Mouse (Mus musculus) heart, embryonic 10.5 days (tissue): ENCODE data around the gene Gm38394. TPM values are rescaled to one million over a fixed set of nuclear protein-coding genes. Genes with fewer than 3 reads are reported as not detected.
"Not testable (repeated sequence)": the region's sequence is repeated elsewhere in the genome, so short reads cannot be mapped to it uniquely, and the experiment has no call there.

Experiments
- DNase-seq: peaks from one replicate; pipeline ENCODE4 v3.0.0-alpha.2; 2017; ENCODE audit warnings: low spot score
- H3K27ac ChIP-seq: fragments of 300-500 bp; sonication (generic); 2 replicates; pipeline ENCODE4 v1.5.1; 2016; ENCODE audit warnings: mild to moderate bottlenecking
- H3K27me3 ChIP-seq: fragments of 300-500 bp; sonication (generic); 2 replicates; pipeline ENCODE4 v1.6.1; 2016; ENCODE audit warnings: mild to moderate bottlenecking; ENCODE audit not compliant: poor library complexity, insufficient read depth, severe bottlenecking
- H3K36me3 ChIP-seq: fragments of 300-500 bp; sonication (generic); 2 replicates; pipeline ENCODE4 v1.6.1; 2016; ENCODE audit warnings: mild to moderate bottlenecking, moderate library complexity
- H3K4me1 ChIP-seq: fragments of 300-500 bp; sonication (generic); 2 replicates; pipeline ENCODE4 v1.6.1; 2016; ENCODE audit warnings: mild to moderate bottlenecking
- H3K4me3 ChIP-seq: fragments of 300-500 bp; sonication (generic); 2 replicates; pipeline ENCODE4 v1.5.1; 2016; ENCODE audit warnings: mild to moderate bottlenecking, moderate library complexity
- H3K9me3 ChIP-seq: fragments of 300-500 bp; sonication (generic); 2 replicates; pipeline ENCODE4 v1.6.1; 2016; ENCODE audit warnings: mild to moderate bottlenecking, moderate library complexity
- WGBS: fragments of 180-500 bp; shearing (Covaris S2); methylation state at CpG from one replicate; pipeline ENCODE4 v1.1.7; 2016; 5-methylcytosine and 5-hydroxymethylcytosine counted together
- polyA plus RNA-seq: library from polyadenylated mRNA; unstranded; fragments of >200 nt; fragmentation: Nextera tagmentation; extraction: Ambion mirVana; gene quantifications from 2 replicates; pipeline ENCODE4 v1.2.1, GENCODE M21; 2016

Gene Gm38394
- polyA plus RNA-seq, 1 experiment from 2014 or later: 4.5 TPM

GRCm38 (mm10) chr1:133685749-133686519 is 24.8 kb upstream of the Gm38394 start:
- 83% methylated on average over 10 of the region's 10 CpGs for WGBS
- peaks cover 7% of the 10 kb centered on the region; the same call in 1 of the 2 replicates for H3K4me1 ChIP-seq
- H3K27ac ChIP-seq: no peak overlapping the region
- no peaks in the 10 kb centered on the region for H3K27me3 ChIP-seq
- H3K4me3 ChIP-seq: no peak overlapping the region
- DNase-seq: no peak
- no peaks in the 10 kb centered on the region for H3K9me3 ChIP-seq
- H3K36me3 ChIP-seq: no peaks in the 10 kb centered on the region

GRCm38 (mm10) chr1:133671801-133672200 is 10.7 kb upstream of the Gm38394 start:
- H3K4me1 ChIP-seq: no peaks in the 10 kb centered on the region
- no peaks in the 10 kb centered on the region for H3K36me3 ChIP-seq
- 56% methylated on average over 3 of the region's 3 CpGs for WGBS
- no peaks in the 10 kb centered on the region for H3K9me3 ChIP-seq
- H3K4me3 ChIP-seq: no peak overlapping the region
- no peak for DNase-seq
- H3K27me3 ChIP-seq: no peaks in the 10 kb centered on the region
- H3K27ac ChIP-seq: no peak overlapping the region

- 76% methylated on average over 3 of the region's 3 CpGs for WGBS
- no peaks in the 10 kb centered on the region for H3K36me3 ChIP-seq
Measured at GRCm38 (mm10) chr1:133671266-133671665, 10.1 kb upstream of the Gm38394 start.

GRCm38 (mm10) chr1:133670776-133671175 is 9.7 kb upstream of the Gm38394 start:
- Histone ChIP-seq H3K4me1 (no peaks in the 10 kb centered on the region), H3K4me3 (no peak overlapping the region), H3K27me3 (no peaks in the 10 kb centered on the region), H3K9me3 (no peaks in the 10 kb centered on the region), H3K36me3 (no peaks in the 10 kb centered on the region), H3K27ac (no peak overlapping the region)
- WGBS: 72% methylated on average over 6 of the region's 6 CpGs
- DNase-seq: no peak

More at GRCm38 (mm10) chr1:133671266-133671665, 10.1 kb upstream of the Gm38394 start:
- Histone ChIP-seq H3K9me3 (no peaks in the 10 kb centered on the region), H3K27ac (no peak overlapping the region), H3K27me3 (no peaks in the 10 kb centered on the region), H3K4me1 (no peaks in the 10 kb centered on the region), H3K4me3 (no peak overlapping the region)
- no peak for DNase-seq

GRCm38 (mm10) chr1:133670190-133670589 is 9.1 kb upstream of the Gm38394 start:
- no peaks in the 10 kb centered on the region for H3K27me3 ChIP-seq
- no peaks in the 10 kb centered on the region for H3K4me1 ChIP-seq
- no peak overlapping the region for H3K27ac ChIP-seq
- no peak for DNase-seq
- 73% methylated on average over 12 of the region's 12 CpGs for WGBS
- no peak overlapping the region for H3K4me3 ChIP-seq
- no peaks in the 10 kb centered on the region for H3K36me3 ChIP-seq
- no peaks in the 10 kb centered on the region for H3K9me3 ChIP-seq

- Histone ChIP-seq H3K27ac (no peak overlapping the region), H3K36me3 (no peaks in the 10 kb centered on the region), H3K4me1 (peaks cover 6% of the 10 kb centered on the region; the same call in 1 of the 2 replicates), H3K27me3 (no peaks in the 10 kb centered on the region), H3K9me3 (no peaks in the 10 kb centered on the region), H3K4me3 (no peak overlapping the region)
- 84% methylated on average over 3 of the region's 3 CpGs for WGBS
- no peak for DNase-seq
Measured at GRCm38 (mm10) chr1:133668618-133669017, 7.5 kb upstream of the Gm38394 start.

- no peak overlapping the region for H3K4me3 ChIP-seq
- WGBS: 50% methylated on average over 7 of the region's 7 CpGs
Measured at GRCm38 (mm10) chr1:133667721-133668120, 6.6 kb upstream of the Gm38394 start.

GRCm38 (mm10) chr1:133665713-133666112 is 4.6 kb upstream of the Gm38394 start:
- not testable (repeated sequence) for DNase-seq, H3K27ac ChIP-seq, H3K36me3 ChIP-seq, H3K4me3 ChIP-seq, H3K9me3 ChIP-seq, H3K27me3 ChIP-seq
- 84% methylated on average over 8 of the region's 8 CpGs for WGBS
- H3K4me1 ChIP-seq: peaks cover 13% of the 10 kb centered on the region; the same call in 1 of the 2 replicates

More at GRCm38 (mm10) chr1:133667721-133668120, 6.6 kb upstream of the Gm38394 start:
- no peak for DNase-seq
- Histone ChIP-seq H3K27me3 (no peaks in the 10 kb centered on the region), H3K4me1 (peaks cover 13% of the 10 kb centered on the region; the same call in 1 of the 2 replicates), H3K9me3 (no peaks in the 10 kb centered on the region), H3K27ac (no peak overlapping the region), H3K36me3 (no peaks in the 10 kb centered on the region)

- H3K27me3 ChIP-seq: no peaks in the 10 kb centered on the region
- H3K4me3 ChIP-seq: no peak overlapping the region
- peaks cover 19% of the 10 kb centered on the region for H3K4me1 ChIP-seq
- peaks cover 3% of the 10 kb centered on the region for H3K36me3 ChIP-seq
- H3K9me3 ChIP-seq: no peaks in the 10 kb centered on the region
- peak overlapping the region; percentile 82 for H3K27ac ChIP-seq
- DNase-seq: no peak
- WGBS: 71% methylated on average over 11 of the region's 11 CpGs
Measured at GRCm38 (mm10) chr1:133664203-133664970, 3.3 kb upstream of the Gm38394 start.

- DNase-seq: no peak
- Histone ChIP-seq H3K27me3 (no peaks in the 10 kb centered on the region), H3K4me3 (no peak overlapping the region), H3K27ac (peak overlapping the region; percentile 82), H3K36me3 (peaks cover 13% of the 10 kb centered on the region), H3K9me3 (no peaks in the 10 kb centered on the region), H3K4me1 (peaks cover 29% of the 10 kb centered on the region)
- 58% methylated on average over 4 of the region's 4 CpGs for WGBS
Measured at GRCm38 (mm10) chr1:133663427-133663826, 2.3 kb upstream of the Gm38394 start.

- Histone ChIP-seq H3K4me3 (no peak overlapping the region), H3K4me1 (peaks cover 34% of the 10 kb centered on the region), H3K27me3 (no peaks in the 10 kb centered on the region), H3K36me3 (peaks cover 17% of the 10 kb centered on the region), H3K27ac (peak overlapping the region; percentile 82), H3K9me3 (no peaks in the 10 kb centered on the region)
- no peak for DNase-seq
- WGBS: 91% methylated on average over 7 of the region's 7 CpGs
Measured at GRCm38 (mm10) chr1:133662941-133663340, 1.8 kb upstream of the Gm38394 start.

- peak; percentile 91 for DNase-seq
- Histone ChIP-seq H3K27me3 (no peaks in the 10 kb centered on the region), H3K4me3 (peak within 1 kb of the TSS; percentile 76), H3K9me3 (no peaks in the 10 kb centered on the region), H3K36me3 (peaks cover 35% of the 10 kb centered on the region), H3K4me1 (peaks cover 50% of the 10 kb centered on the region), H3K27ac (peak within 1 kb of the TSS; percentile 97)
- under 1% methylated on average over 37 of the region's 41 CpGs for WGBS
Measured at GRCm38 (mm10) chr1:133660466-133661202, 484 bp downstream of the Gm38394 start, which contains the start of gene Zbed6. Gene Zbed6 (minus strand): TSS chr1:133660885.
